Mouse (Mus musculus): ENCODE data around the gene Unc119b. TPM values are rescaled to one million over a fixed set of nuclear protein-coding genes. Genes with fewer than 3 reads are reported as not detected.
"Not testable (repeated sequence)": the region's sequence is repeated elsewhere in the genome, so short reads cannot be mapped to it uniquely, and the experiment has no call there.

The Unc119b gene
- total RNA-seq, 2 experiments from 2014 or later = 27.1 to 28.8 TPM

- no peak for DNase-seq (ENCODE audit: low spot score in 2 of 2)
- intact Hi-C loops (cut with DNase I) = no loop called here
These were observed 32.5 kb downstream of the Unc119b start for GRCm38 (mm10) chr5:115102231-115102630.

GRCm38 (mm10) chr5:115100473-115100872 lies 34.3 kb downstream of the Unc119b start:
- intact Hi-C loops (cut with DNase I) = no loop called here
- DNase-seq (ENCODE audit: low spot score in 2 of 2) = no peak

GRCm38 (mm10) chr5:115099991-115100390 lies 34.8 kb downstream of the Unc119b start:
- intact Hi-C loops (cut with DNase I) = no loop called here
- DNase-seq (ENCODE audit: low spot score in 2 of 2) = no peak

- intact Hi-C loops (cut with DNase I) = no loop called here
- DNase-seq (ENCODE audit: low spot score in 2 of 2) = no peak
These were observed 35.2 kb downstream of the Unc119b start for GRCm38 (mm10) chr5:115099530-115099929.

DNA sequence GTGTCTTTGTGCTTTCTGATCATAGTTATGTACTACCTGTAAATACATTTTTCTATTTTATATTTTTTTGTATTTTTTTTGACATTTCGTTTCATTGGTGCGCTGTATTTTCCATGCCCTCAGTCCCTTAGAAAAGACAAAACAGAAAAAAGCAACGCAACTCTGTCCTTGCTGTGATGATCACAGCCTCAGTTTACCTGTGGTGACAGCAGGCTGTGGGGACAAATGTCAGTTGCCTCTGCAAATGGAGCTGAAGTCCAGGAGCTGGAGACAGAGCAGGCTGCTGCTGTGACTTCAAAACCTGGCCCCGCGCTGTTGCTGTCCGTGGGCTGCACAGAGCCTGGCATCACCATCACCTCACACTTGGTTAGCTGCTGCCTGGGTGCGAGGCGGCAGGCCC lies 36.6 kb downstream of the Unc119b start, which contains the start of gene Gm10401:
Gene Gm10401 (minus strand): TSS at position 101 of the 400 bp plus-strand sequence.
- DNase-seq (ENCODE audit: low spot score in 2 of 2) = no peak
- intact Hi-C loops (cut with DNase I) = no loop called here

DNA sequence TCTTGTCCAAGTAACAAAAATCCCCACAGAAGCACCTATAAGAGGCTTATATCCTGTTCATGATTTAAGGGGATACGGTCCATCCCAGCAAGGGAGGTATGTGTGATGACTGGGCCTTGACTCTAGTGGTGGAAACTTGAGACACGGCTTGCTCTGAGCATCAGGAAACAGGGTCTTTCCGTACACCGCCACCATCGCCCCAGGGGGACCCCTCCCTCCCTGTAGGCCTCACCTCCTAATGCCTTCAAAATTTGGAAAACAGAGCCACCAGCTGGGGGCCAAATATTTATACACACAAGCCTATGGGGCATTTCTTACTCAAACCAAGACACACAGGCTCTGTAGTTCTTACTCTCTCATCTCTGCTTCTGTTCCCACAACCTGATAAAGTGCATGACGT lies 43.0 kb downstream of the Unc119b start:
- intact Hi-C loops (cut with DNase I) = no loop called here
- no peak for DNase-seq (ENCODE audit: low spot score in 2 of 2)

- no peak for DNase-seq (ENCODE audit: low spot score in 2 of 2)
- intact Hi-C loops (cut with DNase I) = no loop called here
These were observed 43.8 kb downstream of the Unc119b start for GRCm38 (mm10) chr5:115091015-115091414.

- DNase-seq (ENCODE audit: low spot score in 2 of 2) = no peak
These were observed 45.0 kb downstream of the Unc119b start for GRCm38 (mm10) chr5:115089592-115090268.

DNA sequence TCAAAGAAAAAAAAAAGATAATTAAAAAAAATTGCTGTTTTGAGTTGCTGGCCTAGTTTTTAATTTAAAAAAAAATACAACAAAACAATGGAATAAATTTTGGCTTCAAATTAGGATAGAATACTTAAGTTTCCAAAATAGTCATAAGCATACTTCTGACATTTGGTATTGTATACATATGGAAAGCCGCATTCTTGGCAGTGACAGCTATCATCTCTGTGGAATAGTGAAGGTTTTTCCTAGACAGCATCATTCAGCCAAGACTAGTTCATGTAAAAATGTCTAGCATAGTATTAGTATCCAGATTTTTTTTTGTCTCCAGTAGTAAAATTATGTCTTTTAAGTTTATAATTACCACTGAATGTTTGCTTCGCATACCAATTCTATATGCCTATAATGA lies 49.1 kb downstream of the Unc119b start:
- intact Hi-C loops (cut with DNase I) = no loop called here
- DNase-seq (ENCODE audit: low spot score in 2 of 2) = no peak

More at GRCm38 (mm10) chr5:115089592-115090268, 45.0 kb downstream of the Unc119b start:
- intact Hi-C loops (cut with DNase I) = no loop called here

DNA sequence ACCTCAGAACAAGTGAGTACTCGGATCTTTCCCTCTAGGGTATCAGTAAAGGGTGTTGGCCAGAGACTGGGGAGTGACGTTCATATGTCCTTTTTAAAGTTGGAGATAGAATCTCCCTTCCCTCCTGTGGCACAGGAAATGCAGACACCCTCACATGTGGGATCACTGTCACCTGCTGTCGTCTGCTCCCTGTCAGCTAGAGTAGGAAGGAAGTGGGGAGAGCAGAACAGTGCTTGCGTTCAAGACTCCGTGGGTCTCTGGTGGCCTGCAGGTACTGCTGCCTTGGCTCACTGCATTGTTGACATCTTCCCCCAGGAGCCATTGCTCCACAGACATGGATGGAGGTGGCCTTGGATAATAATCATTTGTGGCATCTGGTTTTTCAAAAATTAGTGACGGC lies 51.3 kb downstream of the Unc119b start:
- intact Hi-C loops (cut with DNase I) = no loop called here
- DNase-seq (ENCODE audit: low spot score in 2 of 2) = no peak

- no peak for DNase-seq (ENCODE audit: low spot score in 2 of 2)
- intact Hi-C loops (cut with DNase I) = no loop called here
These were observed 53.1 kb downstream of the Unc119b start for GRCm38 (mm10) chr5:115081636-115082035.

GRCm38 (mm10) chr5:115076144-115076901 lies 58.5 kb downstream of the Unc119b start:
- intact Hi-C loops (cut with DNase I) = loop anchor here (1.0 to 5.0 kb wide), 2 partner anchors 64 to 97 kb away; partner anchors contain the start of gene Sppl3
- peak; percentile 47 to 50 for DNase-seq (ENCODE audit: low spot score in 2 of 2)

GRCm38 (mm10) chr5:115074749-115075148 lies 60.0 kb downstream of the Unc119b start:
- DNase-seq (ENCODE audit: low spot score in 2 of 2) = no peak

DNA sequence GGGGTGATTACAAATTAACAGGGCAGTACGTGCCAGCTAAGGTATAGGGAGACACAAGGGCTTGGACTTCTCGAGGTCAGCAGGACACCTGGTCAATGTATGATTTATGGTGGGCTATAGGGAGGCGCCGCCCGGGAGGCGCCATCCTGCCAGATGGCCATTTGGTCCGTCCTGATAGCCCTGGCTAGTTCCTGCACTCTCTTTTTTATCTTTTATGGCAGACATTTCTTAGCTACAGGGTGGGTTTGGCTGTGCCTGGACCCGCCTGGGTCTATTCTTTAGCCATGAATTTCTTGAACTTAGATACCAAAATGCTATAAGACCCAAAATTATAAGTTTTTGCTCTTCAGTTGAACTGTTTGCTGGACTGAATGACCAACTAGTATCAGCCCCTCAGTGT lies 61.5 kb downstream of the Unc119b start:
- intact Hi-C loops (cut with DNase I); DNase-seq (ENCODE audit: low spot score in 2 of 2): not testable (repeated sequence)

More at GRCm38 (mm10) chr5:115074749-115075148, 60.0 kb downstream of the Unc119b start:
- intact Hi-C loops (cut with DNase I) = loop anchor here (5.0 kb wide), 1 partner anchor 62 kb away; the partner anchor contains the start of gene Sppl3

Other genes starting within 250 kb of the Unc119b start
- 1 to 10 TPM; 1.1 to 2.6 TPM for gene Oasl2, start 238.0 kb downstream of the Unc119b start, total RNA-seq (2021)
- gene Oasl1, start 211.7 kb downstream of the Unc119b start, total RNA-seq (2021) = under 1 TPM in 1 of 2 experiments, not detected in 1; 0.50 TPM
- 100 to 1,000 TPM; 201 to 203 TPM for gene 2210016L21Rik, start 192.8 kb downstream of the Unc119b start, total RNA-seq (2021)
- gene Hnf1a, start 163.9 kb downstream of the Unc119b start, total RNA-seq (2021) = not detected
- 10 to 100 TPM; 91.9 to 92.5 TPM for gene Sppl3, start 123.8 kb downstream of the Unc119b start, total RNA-seq (2021)
- not detected for gene Gm10401, start 36.7 kb downstream of the Unc119b start, total RNA-seq (2021)
- 1 to 10 TPM; 6.8 TPM for gene Acads, start 15.6 kb downstream of the Unc119b start, total RNA-seq (2021)
- gene Mlec, start 23.2 kb upstream of the Unc119b start, total RNA-seq (2021) = 10 to 100 TPM; 86.2 to 87.5 TPM
- gene Cabp1, start 59.4 kb upstream of the Unc119b start, total RNA-seq (2021) = 100 to 1,000 TPM; 295 to 302 TPM
- gene Pop5, start 100.9 kb upstream of the Unc119b start, total RNA-seq (2021) = 100 to 1,000 TPM; 104 to 110 TPM
- 100 to 1,000 TPM; 248 to 266 TPM for gene Rnf10, start 137.9 kb upstream of the Unc119b start, total RNA-seq (2021)
- gene Coq5, start 144.7 kb upstream of the Unc119b start, total RNA-seq (2021) = 10 to 100 TPM; 39.3 to 39.7 TPM
- gene Dynll1, start 166.0 kb upstream of the Unc119b start, total RNA-seq (2021) = 100 to 1,000 TPM; 713 to 752 TPM
- gene Srsf9, start 192.2 kb upstream of the Unc119b start, total RNA-seq (2021) = 10 to 100 TPM; 71.0 to 77.6 TPM
- 10 to 100 TPM; 19.9 to 20.9 TPM for gene Gatc, start 206.2 kb upstream of the Unc119b start, total RNA-seq (2021)
- gene Triap1, start 206.2 kb upstream of the Unc119b start, total RNA-seq (2021) = 10 to 100 TPM; 27.0 to 29.0 TPM
- 100 to 1,000 TPM; 793 to 810 TPM for gene Cox6a1, start 214.0 kb upstream of the Unc119b start, total RNA-seq (2021)